Mouse (Mus musculus) neural tube, embryonic 15.5 days (tissue): ENCODE data around the gene Taf15. TPM values are rescaled to one million over a fixed set of nuclear protein-coding genes. Genes with fewer than 3 reads are reported as not detected.

Experiments used
- ATAC-seq: fragments of 200-750 bp; cut with Nextera tagmentation; 2 replicates; pipeline ENCODE4 v1.8.0; 2017; ENCODE audit warnings: mild to moderate bottlenecking, moderate TSS enrichment, moderate library complexity; ENCODE audit not compliant: low FRiP score
- H3K27ac ChIP-seq: fragments of 300-500 bp; sonication (generic); replicated peaks from 2 replicates; pipeline ENCODE4 v1.5.1; 2015; ENCODE audit warnings: mild to moderate bottlenecking, inconsistent platforms
- H3K27me3 ChIP-seq: fragments of 300-500 bp; sonication (generic); replicated peaks from 2 replicates; pipeline ENCODE4 v1.6.1; 2015; ENCODE audit warnings: inconsistent platforms
- H3K36me3 ChIP-seq: fragments of 300-500 bp; sonication (generic); 2 replicates; pipeline ENCODE4 v1.6.1; 2015; ENCODE audit warnings: inconsistent platforms
- H3K4me1 ChIP-seq: fragments of 300-500 bp; sonication (generic); 2 replicates; pipeline ENCODE4 v1.6.1; 2015; ENCODE audit warnings: inconsistent platforms
- H3K4me2 ChIP-seq: fragments of 300-500 bp; sonication (generic); 2 replicates; pipeline ENCODE4 v1.6.1; 2015; ENCODE audit warnings: inconsistent platforms, mild to moderate bottlenecking, moderate library complexity
- H3K4me3 ChIP-seq: fragments of 300-500 bp; sonication (generic); replicated peaks from 2 replicates; pipeline ENCODE4 v1.5.1; 2015; ENCODE audit warnings: mild to moderate bottlenecking, inconsistent platforms
- H3K9ac ChIP-seq: fragments of 300-500 bp; sonication (generic); replicated peaks from 2 replicates; pipeline ENCODE4 v1.6.1; 2015; ENCODE audit warnings: mild to moderate bottlenecking, inconsistent platforms
- H3K9me3 ChIP-seq: fragments of 300-500 bp; sonication (generic); replicated peaks from 2 replicates; pipeline ENCODE4 v1.6.1; 2016; ENCODE audit warnings: inconsistent platforms
- WGBS: fragments of 180-500 bp; shearing (Covaris S2); methylation state at CpG from one replicate; pipeline ENCODE4 v1.1.7; 2015; ENCODE audit warnings: mixed read lengths; 5-methylcytosine and 5-hydroxymethylcytosine counted together
- polyA plus RNA-seq: library from polyadenylated mRNA; unstranded; fragments of >200 nt; fragmentation: Nextera tagmentation; extraction: Ambion mirVana; gene quantifications from 2 replicates; pipeline ENCODE4 v1.2.1, GENCODE M21; 2015

Taf15 gene
- polyA plus RNA-seq, 1 experiment from 2014 or later, result 14.1 TPM

- Histone ChIP-seq H3K36me3 (peaks cover 8% of the 10 kb centered on the region; the same call in 1 of the 2 replicates), H3K4me1 (no peaks in the 10 kb centered on the region), H3K4me3 (no peak overlapping the region), H3K9me3 (no peaks in the 10 kb centered on the region), H3K4me2 (no peak overlapping the region), H3K27me3 (no peaks in the 10 kb centered on the region), H3K9ac (no peak overlapping the region), H3K27ac (no peak overlapping the region)
- no peak for ATAC-seq
Observed at GRCm38 (mm10) chr11:83517153-83517552, 44.3 kb downstream of the Taf15 start.

- Histone ChIP-seq H3K4me2 (no peak overlapping the region), H3K27me3 (no peaks in the 10 kb centered on the region), H3K9ac (no peak overlapping the region), H3K9me3 (no peaks in the 10 kb centered on the region), H3K36me3 (peaks cover 8% of the 10 kb centered on the region; the same call in 1 of the 2 replicates), H3K4me1 (no peaks in the 10 kb centered on the region), H3K4me3 (no peak overlapping the region), H3K27ac (no peak overlapping the region)
- WGBS, result 71% methylated on average over 6 of the region's 6 CpGs
- ATAC-seq, result no peak
Observed at GRCm38 (mm10) chr11:83518371-83518770, 45.5 kb downstream of the Taf15 start.

- H3K4me1 ChIP-seq, result no peaks in the 10 kb centered on the region
- H3K4me2 ChIP-seq, result no peak within 1 kb of the TSS
- peaks cover under 1% of the 10 kb centered on the region; the same call in 1 of the 2 replicates for H3K36me3 ChIP-seq
- H3K27me3 ChIP-seq, result no peaks in the 10 kb centered on the region
- no peaks in the 10 kb centered on the region for H3K9me3 ChIP-seq
- H3K4me3 ChIP-seq, result no peak within 1 kb of the TSS
- H3K27ac ChIP-seq, result no peak within 1 kb of the TSS
- ATAC-seq, result no peak
- H3K9ac ChIP-seq, result no peak within 1 kb of the TSS
- 88% methylated on average over 3 of the region's 3 CpGs for whole genome bisulfite sequencing
Observed at GRCm38 (mm10) chr11:83522075-83522474, 49.2 kb downstream of the Taf15 start, which contains the start of gene Heatr9. Gene Heatr9, minus strand, starts transcription at chr11:83522175.

- Histone ChIP-seq H3K4me1 (no peaks in the 10 kb centered on the region), H3K36me3 (0 out of 2 replicates have a peak, but pooled peaks cover 5% of the 10 kb centered on the region), H3K27me3 (no peaks in the 10 kb centered on the region), H3K9ac (no peak overlapping the region), H3K4me2 (no peak overlapping the region), H3K4me3 (no peak overlapping the region), H3K9me3 (no peaks in the 10 kb centered on the region), H3K27ac (no peak overlapping the region)
- WGBS, result 58% methylated on average over 12 of the region's 12 CpGs
- no peak for ATAC-seq
Observed at GRCm38 (mm10) chr11:83529024-83529423, 56.1 kb downstream of the Taf15 start.

GRCm38 (mm10) chr11:83530360-83530759 is 57.5 kb downstream of the Taf15 start, which contains the start of gene Ccl5:
Gene Ccl5, minus strand, starts transcription at chr11:83530518.
- Histone ChIP-seq H3K4me3 (no peak within 1 kb of the TSS), H3K4me1 (peaks cover 10% of the 10 kb centered on the region; the same call in 1 of the 2 replicates), H3K9ac (no peak within 1 kb of the TSS), H3K27me3 (no peaks in the 10 kb centered on the region), H3K27ac (no peak within 1 kb of the TSS), H3K36me3 (0 out of 2 replicates have a peak, but pooled peaks cover 5% of the 10 kb centered on the region), H3K9me3 (no peaks in the 10 kb centered on the region), H3K4me2 (no peak within 1 kb of the TSS)
- ATAC-seq, result no peak
- WGBS, result 88% methylated on average over 5 of the region's 5 CpGs

- WGBS, result 85% methylated on average over 1 of the region's 1 CpGs
Observed at GRCm38 (mm10) chr11:83533192-83533591, 60.3 kb downstream of the Taf15 start.

GRCm38 (mm10) chr11:83534143-83534542 is 61.3 kb downstream of the Taf15 start:
- ATAC-seq, result no peak
- no peaks in the 10 kb centered on the region for H3K36me3 ChIP-seq
- H3K4me3 ChIP-seq, result no peak overlapping the region
- no peak overlapping the region for H3K27ac ChIP-seq
- no peaks in the 10 kb centered on the region for H3K27me3 ChIP-seq
- peak overlapping the region; percentile 19; the same call in 1 of the 2 replicates for H3K4me2 ChIP-seq
- 86% methylated on average over 8 of the region's 8 CpGs for WGBS
- H3K9ac ChIP-seq, result no peak overlapping the region
- H3K4me1 ChIP-seq, result peaks cover 10% of the 10 kb centered on the region; the same call in 1 of the 2 replicates
- no peaks in the 10 kb centered on the region for H3K9me3 ChIP-seq

More at GRCm38 (mm10) chr11:83533192-83533591, 60.3 kb downstream of the Taf15 start:
- Histone ChIP-seq H3K4me2 (no peak overlapping the region), H3K4me1 (peaks cover 10% of the 10 kb centered on the region; the same call in 1 of the 2 replicates), H3K36me3 (no peaks in the 10 kb centered on the region), H3K9me3 (no peaks in the 10 kb centered on the region), H3K27ac (no peak overlapping the region), H3K4me3 (no peak overlapping the region), H3K9ac (no peak overlapping the region), H3K27me3 (no peaks in the 10 kb centered on the region)
- no peak for ATAC-seq

GRCm38 (mm10) chr11:83534609-83535423 is 61.9 kb downstream of the Taf15 start:
- H3K4me1 ChIP-seq, result peaks cover 10% of the 10 kb centered on the region; the same call in 1 of the 2 replicates
- no peak for ATAC-seq
- H3K36me3 ChIP-seq, result no peaks in the 10 kb centered on the region
- H3K9me3 ChIP-seq, result no peaks in the 10 kb centered on the region
- no peak overlapping the region for H3K27ac ChIP-seq
- H3K27me3 ChIP-seq, result no peaks in the 10 kb centered on the region
- H3K9ac ChIP-seq, result no peak overlapping the region
- H3K4me3 ChIP-seq, result no peak overlapping the region
- WGBS, result 53% methylated on average over 13 of the region's 13 CpGs
- peak overlapping the region; percentile 19 for H3K4me2 ChIP-seq

- 93% methylated on average over 3 of the region's 3 CpGs for WGBS
- H3K4me2 ChIP-seq, result no peak overlapping the region
- no peak overlapping the region for H3K9ac ChIP-seq
- no peak overlapping the region for H3K27ac ChIP-seq
- peaks cover 10% of the 10 kb centered on the region; the same call in 1 of the 2 replicates for H3K4me1 ChIP-seq
- H3K27me3 ChIP-seq, result no peaks in the 10 kb centered on the region
- H3K4me3 ChIP-seq, result no peak overlapping the region
- no peaks in the 10 kb centered on the region for H3K9me3 ChIP-seq
- no peak for ATAC-seq
- H3K36me3 ChIP-seq, result no peaks in the 10 kb centered on the region
Observed at GRCm38 (mm10) chr11:83536831-83537230, 63.9 kb downstream of the Taf15 start.

- Histone ChIP-seq H3K4me3 (no peak overlapping the region), H3K4me1 (peaks cover 10% of the 10 kb centered on the region; the same call in 1 of the 2 replicates), H3K4me2 (no peak overlapping the region), H3K36me3 (no peaks in the 10 kb centered on the region), H3K27ac (no peak overlapping the region), H3K9ac (no peak overlapping the region), H3K9me3 (no peaks in the 10 kb centered on the region), H3K27me3 (no peaks in the 10 kb centered on the region)
- WGBS, result 82% methylated on average over 3 of the region's 3 CpGs
- ATAC-seq, result no peak
Observed at GRCm38 (mm10) chr11:83538705-83539314, 65.9 kb downstream of the Taf15 start.

- Histone ChIP-seq H3K4me1 (no peaks in the 10 kb centered on the region), H3K27me3 (no peaks in the 10 kb centered on the region), H3K4me3 (no peak overlapping the region), H3K9me3 (no peaks in the 10 kb centered on the region), H3K9ac (no peak overlapping the region), H3K36me3 (no peaks in the 10 kb centered on the region), H3K4me2 (no peak overlapping the region), H3K27ac (no peak overlapping the region)
- 91% methylated on average over 2 of the region's 2 CpGs for WGBS
- no peak for ATAC-seq
Observed at GRCm38 (mm10) chr11:83540931-83541330, 68.0 kb downstream of the Taf15 start.

GRCm38 (mm10) chr11:83541415-83541814 is 68.5 kb downstream of the Taf15 start:
- WGBS, result 92% methylated on average over 3 of the region's 3 CpGs

More at GRCm38 (mm10) chr11:83541415-83541814, 68.5 kb downstream of the Taf15 start:
- Histone ChIP-seq H3K27me3 (no peaks in the 10 kb centered on the region), H3K4me1 (no peaks in the 10 kb centered on the region), H3K9me3 (no peaks in the 10 kb centered on the region), H3K4me3 (no peak overlapping the region), H3K27ac (no peak overlapping the region), H3K4me2 (no peak overlapping the region), H3K36me3 (no peaks in the 10 kb centered on the region), H3K9ac (no peak overlapping the region)
- no peak for ATAC-seq
